Mouse (Mus musculus) T-cell, adult 66 days (primary cell): Measurements from ENCODE around the gene Ccdc158. TPM values are rescaled to one million over a fixed set of nuclear protein-coding genes. Genes with fewer than 3 reads are reported as not detected.

Experiments used
- total RNA-seq, 2 experiments: library from RNA; stranded (reverse); gene quantifications; 3 replicates in 1 of 2; 4 replicates in 1 of 2; pipeline ENCODE4 v1.2.4; 2023

Ccdc158 gene
- not detected for total RNA-seq

GRCm38 (mm10) chr5:92674859-92675573, at the start of gene Ccdc158:
TSS of gene Ccdc158 (minus strand) at chr5:92675271.

GRCm38 (mm10) chr5:92683351-92683807, 8.3 kb upstream of the Ccdc158 start, which contains the start of gene Shroom3:
TSS of gene Shroom3 (plus strand) at chr5:92683435.

GRCm38 (mm10) chr5:92602691-92603690, 72.1 kb downstream of the Ccdc158 start, which contains the start of gene Stbd1:
TSS of gene Stbd1 (plus strand) at chr5:92603041.

Other genes with a start within 250 kb of the Ccdc158 start
- 10 to 100 TPM; 49.9 to 60.1 TPM for gene Nup54, start 240.1 kb downstream of the Ccdc158 start, total RNA-seq
- gene Scarb2, start 168.4 kb downstream of the Ccdc158 start, total RNA-seq = 10 to 100 TPM; 40.5 to 48.1 TPM
- gene Fam47e, start 120.2 kb downstream of the Ccdc158 start, total RNA-seq = not detected
- not detected for gene Stbd1, start 72.2 kb downstream of the Ccdc158 start, total RNA-seq
- gene Shroom3, start 8.2 kb upstream of the Ccdc158 start, total RNA-seq = not detected